Mouse (Mus musculus) kidney, embryonic 16.5 days (tissue): ENCODE measurements around the gene Catsperd. TPM values are rescaled to one million over a fixed set of nuclear protein-coding genes. Genes with fewer than 3 reads are reported as not detected.
"Not testable (repeated sequence)": the region's sequence is repeated elsewhere in the genome, so short reads cannot be mapped to it uniquely, and the experiment has no call there.

Source experiments
- ATAC-seq: fragments of 200-750 bp; cut with Nextera tagmentation; 2 replicates; pipeline ENCODE4 v1.8.0; 2017; ENCODE audit warnings: moderate TSS enrichment; ENCODE audit not compliant: low FRiP score, low TSS enrichment
- H3K27ac ChIP-seq: fragments of 300-500 bp; sonication (generic); 2 replicates; pipeline ENCODE4 v1.5.1; 2014; ENCODE audit warnings: low read length
- H3K27me3 ChIP-seq: fragments of 300-500 bp; sonication (generic); 2 replicates; pipeline ENCODE4 v1.6.1; 2014; ENCODE audit warnings: low read length, control low read depth, mixed read lengths; ENCODE audit not compliant: insufficient read depth
- H3K36me3 ChIP-seq: fragments of 300-500 bp; sonication (generic); 2 replicates; pipeline ENCODE4 v1.6.1; 2014; ENCODE audit warnings: low read length, control low read depth, mixed read lengths; ENCODE audit not compliant: insufficient read depth
- H3K4me1 ChIP-seq: fragments of 300-500 bp; sonication (generic); 2 replicates; pipeline ENCODE4 v1.6.1; 2014; ENCODE audit warnings: low read length, control low read depth, mixed read lengths; ENCODE audit not compliant: insufficient read depth
- H3K4me2 ChIP-seq: fragments of 300-500 bp; sonication (generic); replicated peaks from 2 replicates; pipeline ENCODE4 v1.6.1; 2014; ENCODE audit warnings: low read depth, low read length
- H3K4me3 ChIP-seq: fragments of 300-500 bp; sonication (generic); 2 replicates; pipeline ENCODE4 v1.5.1; 2014; ENCODE audit warnings: mild to moderate bottlenecking, low read length
- H3K9ac ChIP-seq: fragments of 300-500 bp; sonication (generic); replicated peaks from 2 replicates; pipeline ENCODE4 v1.6.1; 2014; ENCODE audit warnings: low read length
- H3K9me3 ChIP-seq: fragments of 300-500 bp; sonication (generic); 2 replicates; pipeline ENCODE4 v1.6.1; 2016; ENCODE audit warnings: low read length, control low read depth
- WGBS: fragments of 180-500 bp; shearing (Covaris S2); extraction: QIAGEN DNeasy Blood & Tissue Kit; methylation state at CpG from one replicate; pipeline ENCODE4 v1.1.7; 2014; 5-methylcytosine and 5-hydroxymethylcytosine counted together
- polyA plus RNA-seq: library from polyadenylated mRNA; unstranded; fragments of >200 nt; fragmentation: Nextera tagmentation; extraction: Ambion mirVana; gene quantifications from 2 replicates; pipeline ENCODE4 v1.2.1, GENCODE M21; 2015

The Catsperd gene
- polyA plus RNA-seq, 1 experiment from 2014 or later = 1.1 TPM

GRCm38 (mm10) chr17:56625495-56625894 is 2.4 kb upstream of the Catsperd start:
- WGBS = 80% methylated on average over 3 of the region's 3 CpGs
- peaks cover 13% of the 10 kb centered on the region for H3K36me3 ChIP-seq
- peak overlapping the region; percentile 94; the same call in 1 of the 2 replicates for H3K4me2 ChIP-seq
- no peak for ATAC-seq
- no peak overlapping the region for H3K27ac ChIP-seq
- H3K9ac ChIP-seq = no peak overlapping the region
- no peaks in the 10 kb centered on the region for H3K27me3 ChIP-seq
- H3K4me3 ChIP-seq = peak overlapping the region; percentile 84; the same call in 1 of the 2 replicates
- no peaks in the 10 kb centered on the region for H3K9me3 ChIP-seq
- peaks cover 22% of the 10 kb centered on the region for H3K4me1 ChIP-seq

GRCm38 (mm10) chr17:56626260-56626659 is 1.7 kb upstream of the Catsperd start:
- no peak for ATAC-seq
- H3K9me3 ChIP-seq = no peaks in the 10 kb centered on the region
- peaks cover 7% of the 10 kb centered on the region for H3K36me3 ChIP-seq
- peak overlapping the region; percentile 94 for H3K4me2 ChIP-seq
- peak overlapping the region; percentile 84 for H3K4me3 ChIP-seq
- no peaks in the 10 kb centered on the region for H3K27me3 ChIP-seq
- WGBS = under 1% methylated on average over 32 of the region's 32 CpGs
- H3K9ac ChIP-seq = peak overlapping the region; percentile 83
- H3K27ac ChIP-seq = peak overlapping the region; percentile 11; the same call in 1 of the 2 replicates
- peaks cover 22% of the 10 kb centered on the region for H3K4me1 ChIP-seq

- Histone ChIP-seq H3K9ac (peak within 1 kb of the TSS; percentile 83), H3K4me2 (peak within 1 kb of the TSS; percentile 94), H3K27me3 (no peaks in the 10 kb centered on the region), H3K36me3 (peaks cover 3% of the 10 kb centered on the region), H3K9me3 (no peaks in the 10 kb centered on the region), H3K27ac (peak within 1 kb of the TSS; percentile 79), H3K4me3 (peak within 1 kb of the TSS; percentile 84), H3K4me1 (peaks cover 22% of the 10 kb centered on the region)
- peak; percentile 92 for ATAC-seq
- WGBS = under 1% methylated on average over 51 of the region's 51 CpGs
Measured at GRCm38 (mm10) chr17:56626754-56627470, 1.0 kb upstream of the Catsperd start, which contains the start of gene Lonp1. TSS of gene Lonp1 (minus strand) at chr17:56626887.

GRCm38 (mm10) chr17:56629800-56630781 is 2.1 kb downstream of the Catsperd start:
- H3K4me1 ChIP-seq = peaks cover 18% of the 10 kb centered on the region
- WGBS = 87% methylated on average over 27 of the region's 27 CpGs
- not testable (repeated sequence) for H3K27ac ChIP-seq, H3K9ac ChIP-seq, H3K4me3 ChIP-seq, H3K36me3 ChIP-seq, H3K27me3 ChIP-seq, ATAC-seq, H3K4me2 ChIP-seq, H3K9me3 ChIP-seq

GRCm38 (mm10) chr17:56631807-56632206 is 3.9 kb downstream of the Catsperd start:
- Histone ChIP-seq H3K4me3 (no peak overlapping the region), H3K9me3 (no peaks in the 10 kb centered on the region), H3K4me1 (peaks cover 8% of the 10 kb centered on the region; the same call in 1 of the 2 replicates), H3K4me2 (no peak overlapping the region), H3K27ac (no peak overlapping the region), H3K9ac (no peak overlapping the region), H3K27me3 (no peaks in the 10 kb centered on the region), H3K36me3 (no peaks in the 10 kb centered on the region)
- ATAC-seq = no peak
- 56% methylated on average over 4 of the region's 4 CpGs for WGBS

GRCm38 (mm10) chr17:56634023-56634422 is 6.1 kb downstream of the Catsperd start:
- no peak for ATAC-seq

GRCm38 (mm10) chr17:56643237-56643636 is 15.3 kb downstream of the Catsperd start:
- no peaks in the 10 kb centered on the region for H3K9me3 ChIP-seq

More at GRCm38 (mm10) chr17:56634023-56634422, 6.1 kb downstream of the Catsperd start:
- no peaks in the 10 kb centered on the region for H3K36me3 ChIP-seq
- no peak overlapping the region for H3K27ac ChIP-seq
- no peak overlapping the region for H3K4me3 ChIP-seq
- H3K4me2 ChIP-seq = no peak overlapping the region
- WGBS = 84% methylated on average over 6 of the region's 6 CpGs
- no peaks in the 10 kb centered on the region for H3K9me3 ChIP-seq
- H3K4me1 ChIP-seq = no peaks in the 10 kb centered on the region
- no peaks in the 10 kb centered on the region for H3K27me3 ChIP-seq
- no peak overlapping the region for H3K9ac ChIP-seq

GRCm38 (mm10) chr17:56647546-56647945 is 19.6 kb downstream of the Catsperd start:
- no peak for ATAC-seq
- H3K36me3 ChIP-seq = no peaks in the 10 kb centered on the region
- H3K9me3 ChIP-seq = no peaks in the 10 kb centered on the region
- no peak overlapping the region for H3K4me2 ChIP-seq
- no peak overlapping the region for H3K27ac ChIP-seq
- H3K4me1 ChIP-seq = peaks cover 11% of the 10 kb centered on the region; the same call in 1 of the 2 replicates
- 43% methylated on average over 11 of the region's 13 CpGs for WGBS
- H3K4me3 ChIP-seq = no peak overlapping the region
- no peaks in the 10 kb centered on the region for H3K27me3 ChIP-seq
- H3K9ac ChIP-seq = no peak overlapping the region

More at GRCm38 (mm10) chr17:56643237-56643636, 15.3 kb downstream of the Catsperd start:
- H3K27ac ChIP-seq = no peak overlapping the region
- no peak overlapping the region for H3K9ac ChIP-seq
- H3K4me1 ChIP-seq = no peaks in the 10 kb centered on the region
- H3K4me2 ChIP-seq = no peak overlapping the region
- H3K4me3 ChIP-seq = no peak overlapping the region
- WGBS = 72% methylated on average over 4 of the region's 4 CpGs
- H3K36me3 ChIP-seq = no peaks in the 10 kb centered on the region
- ATAC-seq = no peak
- no peaks in the 10 kb centered on the region for H3K27me3 ChIP-seq

- 20% methylated on average over 10 of the region's 10 CpGs for WGBS
- Histone ChIP-seq H3K36me3 (no peaks in the 10 kb centered on the region), H3K4me2 (peak overlapping the region; percentile 35), H3K9ac (no peak overlapping the region), H3K4me1 (peaks cover 11% of the 10 kb centered on the region; the same call in 1 of the 2 replicates), H3K27ac (no peak overlapping the region), H3K4me3 (peak overlapping the region; percentile 7; the same call in 1 of the 2 replicates), H3K9me3 (no peaks in the 10 kb centered on the region), H3K27me3 (no peaks in the 10 kb centered on the region)
- ATAC-seq = peak; percentile 77
Measured at GRCm38 (mm10) chr17:56651801-56652200, 23.9 kb downstream of the Catsperd start.
